Mouse (Mus musculus) E14TG2a.4 (cell line): ENCODE measurements at regions not wholly inside any gene's neighbourhood (a gene's known extent, or its start where the extent isn't known, plus 50 kb on each side); places are given as distances from the start of the nearest gene placed in this dataset.

ENCODE experiments used
- H3K27me3 ChIP-seq: 2 replicates; pipeline ENCODE4 v1.6.1; 2014; ENCODE audit warnings: low read length, control low read depth; ENCODE audit not compliant: insufficient read depth
- H3K36me3 ChIP-seq: 2 replicates; pipeline ENCODE4 v1.6.1; 2014; ENCODE audit warnings: low read length, control low read depth; ENCODE audit not compliant: insufficient read depth
- H3K4me1 ChIP-seq: replicated peaks from 2 replicates; pipeline ENCODE4 v1.6.1; 2014; ENCODE audit warnings: low read depth, low read length, control low read depth
- H3K4me3 ChIP-seq: replicated peaks from 2 replicates; pipeline ENCODE4 v1.5.1; 2014; ENCODE audit warnings: mild to moderate bottlenecking, low read length
- H3K9me3 ChIP-seq: 2 replicates; pipeline ENCODE4 v1.6.1; 2014; ENCODE audit warnings: low read length, control low read depth
- CTCF ChIP-seq: conservative IDR thresholded peaks from 2 replicates; pipeline ENCODE4 v1.5.1; 2014; ENCODE audit warnings: low read length
- NANOG ChIP-seq: IDR thresholded peaks from 2 replicates; pipeline ENCODE4 v1.6.1; 2014; ENCODE audit warnings: borderline replicate concordance, low read length, mixed read lengths
- POU5F1 ChIP-seq: IDR thresholded peaks from 2 replicates; pipeline ENCODE4 v1.6.1; 2014; ENCODE audit warnings: low read length, borderline replicate concordance

GRCm38 (mm10) chr13:110450526-110450925, 55.7 kb downstream of the Plk2 start:
- Histone ChIP-seq H3K4me1 (no peaks in the 10 kb centered on the region), H3K36me3 (no peaks in the 10 kb centered on the region), H3K9me3 (no peaks in the 10 kb centered on the region), H3K27me3 (no peaks in the 10 kb centered on the region), H3K4me3 (no peak overlapping the region)
- TF ChIP-seq POU5F1 (no peak), CTCF (no peak), NANOG (no peak)

- H3K27me3 ChIP-seq, result no peaks in the 10 kb centered on the region
- H3K9me3 ChIP-seq, result no peaks in the 10 kb centered on the region
- TF ChIP-seq NANOG (no peak), CTCF (no peak), POU5F1 (no peak)
- H3K36me3 ChIP-seq, result no peaks in the 10 kb centered on the region
- H3K4me3 ChIP-seq, result no peak overlapping the region
- H3K4me1 ChIP-seq, result no peaks in the 10 kb centered on the region
These were observed 57.2 kb downstream of the Plk2 start for GRCm38 (mm10) chr13:110452009-110452525.

- H3K4me1 ChIP-seq, result no peaks in the 10 kb centered on the region
- H3K4me3 ChIP-seq, result no peak overlapping the region
These were observed 60.2 kb downstream of the Plk2 start for GRCm38 (mm10) chr13:110455085-110455484.

GRCm38 (mm10) chr13:110455569-110456196, 60.8 kb downstream of the Plk2 start:
- no peaks in the 10 kb centered on the region for H3K4me1 ChIP-seq
- TF ChIP-seq CTCF (no peak), NANOG (no peak), POU5F1 (no peak)
- no peaks in the 10 kb centered on the region for H3K9me3 ChIP-seq
- no peaks in the 10 kb centered on the region for H3K27me3 ChIP-seq
- no peak overlapping the region for H3K4me3 ChIP-seq
- no peaks in the 10 kb centered on the region for H3K36me3 ChIP-seq

More at GRCm38 (mm10) chr13:110455085-110455484, 60.2 kb downstream of the Plk2 start:
- Histone ChIP-seq H3K36me3 (no peaks in the 10 kb centered on the region), H3K27me3 (no peaks in the 10 kb centered on the region), H3K9me3 (no peaks in the 10 kb centered on the region)
- TF ChIP-seq CTCF, result no peak
- TF ChIP-seq POU5F1, result no peak
- no peak for TF ChIP-seq NANOG

GRCm38 (mm10) chr13:110458701-110459100, 63.9 kb downstream of the Plk2 start:
- Histone ChIP-seq H3K27me3 (no peaks in the 10 kb centered on the region), H3K9me3 (no peaks in the 10 kb centered on the region), H3K4me1 (no peaks in the 10 kb centered on the region), H3K4me3 (no peak overlapping the region), H3K36me3 (no peaks in the 10 kb centered on the region)
- no peak for TF ChIP-seq NANOG
- TF ChIP-seq POU5F1, result no peak
- no peak for TF ChIP-seq CTCF

- TF ChIP-seq NANOG, result no peak
- no peak for TF ChIP-seq CTCF
- TF ChIP-seq POU5F1, result no peak
- Histone ChIP-seq H3K9me3 (no peaks in the 10 kb centered on the region), H3K27me3 (no peaks in the 10 kb centered on the region), H3K36me3 (no peaks in the 10 kb centered on the region), H3K4me3 (no peak overlapping the region), H3K4me1 (no peaks in the 10 kb centered on the region)
These were observed 66.7 kb downstream of the Plk2 start for GRCm38 (mm10) chr13:110461581-110461980.

- H3K4me3 ChIP-seq, result no peak overlapping the region
- no peaks in the 10 kb centered on the region for H3K4me1 ChIP-seq
- TF ChIP-seq NANOG (no peak), POU5F1 (no peak), CTCF (no peak)
- H3K36me3 ChIP-seq, result no peaks in the 10 kb centered on the region
- H3K9me3 ChIP-seq, result no peaks in the 10 kb centered on the region; the same call in 1 of the 2 replicates
- H3K27me3 ChIP-seq, result no peaks in the 10 kb centered on the region
These were observed 76.7 kb downstream of the Plk2 start for GRCm38 (mm10) chr13:110471526-110471925.

DNA sequence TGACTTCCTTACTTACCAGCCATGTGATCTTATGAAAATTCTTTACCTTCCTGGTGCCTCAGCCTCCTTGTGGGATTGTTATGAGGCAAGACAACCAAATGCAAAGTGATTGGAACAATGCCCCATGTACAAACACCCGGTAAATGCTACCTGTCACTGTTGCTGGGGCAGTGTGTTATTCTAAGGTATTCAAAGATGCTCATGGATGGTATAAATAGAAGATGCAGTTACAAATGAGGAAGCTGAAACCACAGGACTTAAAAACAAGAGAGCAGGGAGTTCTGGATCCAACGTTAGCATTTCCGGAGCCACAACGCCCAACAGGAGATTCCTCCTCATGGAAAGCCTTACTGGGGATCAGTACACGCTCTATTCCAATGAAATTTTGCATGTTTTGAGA, 82.9 kb downstream of the Plk2 start:
- no peaks in the 10 kb centered on the region for H3K27me3 ChIP-seq
- H3K4me1 ChIP-seq, result no peaks in the 10 kb centered on the region
- no peak for TF ChIP-seq CTCF
- no peak for TF ChIP-seq POU5F1
- no peak for TF ChIP-seq NANOG

DNA sequence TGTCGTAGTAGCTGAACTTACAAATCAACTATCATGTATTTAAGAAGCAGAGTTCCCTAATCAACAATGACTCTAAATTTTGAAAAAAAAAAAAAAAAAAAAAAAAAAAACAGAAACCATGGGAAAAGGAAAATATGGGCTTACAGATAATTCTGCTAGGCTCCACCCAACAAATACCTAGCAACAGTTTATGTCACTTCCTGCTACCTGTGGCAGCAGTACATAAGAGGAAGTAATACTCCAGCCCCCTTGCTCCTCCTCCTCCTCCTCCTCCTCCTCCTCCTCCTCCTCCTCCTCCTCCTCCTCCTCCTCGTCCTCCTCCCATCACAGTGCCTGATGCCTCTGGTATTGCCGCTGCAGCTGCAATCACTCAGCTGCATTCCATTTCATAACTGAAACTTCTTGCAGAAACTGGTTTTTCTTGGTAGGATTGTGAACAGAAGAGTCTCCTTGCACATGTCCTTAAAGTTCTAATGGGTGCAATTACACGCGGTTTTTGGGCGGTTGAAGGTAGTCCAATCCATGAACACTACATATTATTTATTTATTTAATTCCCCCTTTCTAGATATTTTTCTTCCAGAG, 89.6 kb downstream of the Plk2 start:
- Histone ChIP-seq H3K4me3 (no peak overlapping the region), H3K27me3 (no peaks in the 10 kb centered on the region), H3K4me1 (no peaks in the 10 kb centered on the region), H3K36me3 (no peaks in the 10 kb centered on the region), H3K9me3 (no peaks in the 10 kb centered on the region)
- no peak for TF ChIP-seq NANOG
- no peak for TF ChIP-seq POU5F1
- no peak for TF ChIP-seq CTCF

More for the DNA sequence above, 82.9 kb downstream of the Plk2 start:
- Histone ChIP-seq H3K9me3 (no peaks in the 10 kb centered on the region; the same call in 1 of the 2 replicates), H3K36me3 (no peaks in the 10 kb centered on the region), H3K4me3 (no peak overlapping the region)
